Mouse (Mus musculus): ENCODE measurements around the gene Atp5f1. TPM values are rescaled to one million over a fixed set of nuclear protein-coding genes. Genes with fewer than 3 reads are reported as not detected.
A peak's percentile ranks its signal among the peaks of the same experiment; 100 is the strongest.

The Atp5f1 gene
- total and polyA plus RNA-seq, 3 experiments, result 313 to 344 TPM; not detected in 1

- Histone ChIP-seq H3K36me3 (ENCODE audit: control insufficient read depth in 1 of 2, insufficient read depth in 2 of 2, low read length in 2 of 2) (peaks cover 14 to 62% of the 10 kb centered on the region in 2 experiments), H3K27me3 (ENCODE audit: control insufficient read depth in 1 of 2, insufficient read depth in 2 of 2, low read length in 2 of 2) (no peaks in the 10 kb centered on the region), H3K9me3 (replicated peaks; ENCODE audit: insufficient read depth, low read length) (no peaks in the 10 kb centered on the region), H3K27ac (ENCODE audit: control insufficient read depth, low read depth, low read length) (peak overlapping the region; percentile 70; the same call in 1 of the 2 replicates), H3K9ac (ENCODE audit: control insufficient read depth, low read depth, low read length, poor library complexity, severe bottlenecking) (peak overlapping the region; percentile 77), H3K4me3 (ENCODE audit: control insufficient read depth in 1 of 2, insufficient read depth in 1 of 2, low read depth in 2 of 2, low read length in 2 of 2) (peak overlapping the region; percentile 49 to 76), H3K79me2 (ENCODE audit: control insufficient read depth, insufficient read depth, low read length, poor library complexity) (peaks cover 52% of the 10 kb centered on the region), H3K4me1 (ENCODE audit: control insufficient read depth in 1 of 2, insufficient read depth in 2 of 2, low read length in 2 of 2) (peaks cover 3 to 22% of the 10 kb centered on the region in 2 experiments; a peak in 2 of 4 replicates)
- TF ChIP-seq MYC (IDR thresholded peaks at IDR 0.05; ENCODE audit: low read depth, low read length) (0 out of 2 replicates have a peak, but pooled peaks have one; percentile 1), POLR2AphosphoS5 (IDR thresholded peaks at IDR 0.05; ENCODE audit: borderline replicate concordance, low read depth, low read length) (no peak), CHD2 (IDR thresholded peaks at IDR 0.05; ENCODE audit: low read length) (no peak), MYB (IDR thresholded peaks at IDR 0.05; ENCODE audit: low read depth, low read length) (no peak), RAD21 (IDR thresholded peaks at IDR 0.05; ENCODE audit: low read depth, low read length) (no peak), JUND (IDR thresholded peaks at IDR 0.05; ENCODE audit: low read depth, low read length) (no peak), NELFE (IDR thresholded peaks at IDR 0.05; ENCODE audit: low read depth, low read length) (no peak), GATA1 (IDR thresholded peaks at IDR 0.05; ENCODE audit: low read depth, low read length) (no peak), POLR2AphosphoS2 (IDR thresholded peaks at IDR 0.05; ENCODE audit: low read length) (no peak; the same call in 1 of the 2 replicates), E2F4 (IDR thresholded peaks at IDR 0.05; ENCODE audit: borderline replicate concordance, low read depth, low read length) (no peak), TAL1 (IDR thresholded peaks at IDR 0.05; ENCODE audit: low read length) (no peak), SMC3 (IDR thresholded peaks at IDR 0.05; ENCODE audit: low read depth, low read length) (no peak), ZC3H11A (IDR thresholded peaks at IDR 0.05; ENCODE audit: low read depth, low read length) (no peak), POLR2A (IDR thresholded peaks at IDR 0.05; ENCODE audit: control insufficient read depth in 1 of 2, insufficient read depth in 1 of 2, low read depth in 1 of 2, low read length in 2 of 2, poor library complexity in 1 of 2) (no peak), ETS1 (IDR thresholded peaks at IDR 0.05; ENCODE audit: low read depth, low read length) (no peak), USF2 (IDR thresholded peaks at IDR 0.05; ENCODE audit: borderline replicate concordance in 1 of 2, insufficient read depth in 1 of 2, low read depth in 1 of 2, low read length in 2 of 2) (no peak), SIN3A (IDR thresholded peaks at IDR 0.05; ENCODE audit: low read length) (peak; percentile 18; the same call in 1 of the 2 replicates), USF1 (IDR thresholded peaks at IDR 0.05; ENCODE audit: low read depth, low read length) (no peak), ZKSCAN1 (IDR thresholded peaks at IDR 0.05; ENCODE audit: low read depth, low read length) (no peak), ZNF384 (IDR thresholded peaks at IDR 0.05; ENCODE audit: low read depth, low read length) (no peak), TBP (IDR thresholded peaks at IDR 0.05; ENCODE audit: low read depth, low read length) (no peak), MAFK (IDR thresholded peaks at IDR 0.05; ENCODE audit: borderline replicate concordance, low read depth, low read length) (no peak), MEF2A (IDR thresholded peaks at IDR 0.05; ENCODE audit: extremely low read depth, insufficient replicate concordance, low read depth, low read length, poor library complexity, severe bottlenecking) (no peak), MXI1 (IDR thresholded peaks at IDR 0.05; ENCODE audit: low read depth, low read length) (peak; percentile 65), EP300 (IDR thresholded peaks at IDR 0.05; ENCODE audit: low read depth in 1 of 2, low read length in 2 of 2) (no peak), MAX (IDR thresholded peaks at IDR 0.05; ENCODE audit: low read length) (no peak)
- DNase-seq (ENCODE audit: low read depth, low spot score), result peak; percentile 44
Observed at GRCm38 (mm10) chr3:105958204-105958603, 1.7 kb downstream of the Atp5f1 start.

Data from MEL (cell line).